Mouse (Mus musculus): ENCODE data around the gene Olfr1474.
"Not testable (repeated sequence)": the region's sequence is repeated elsewhere in the genome, so short reads cannot be mapped to it uniquely, and the experiment has no call there.

The Olfr1474 gene

GRCm38 (mm10) chr19:13469265-13469664 is at the start of gene Olfr1474:
Olfr1474 (plus strand) TSS chr19:13469565.
- DNase-seq (ENCODE audit: low spot score), result not testable (repeated sequence)

DNA sequence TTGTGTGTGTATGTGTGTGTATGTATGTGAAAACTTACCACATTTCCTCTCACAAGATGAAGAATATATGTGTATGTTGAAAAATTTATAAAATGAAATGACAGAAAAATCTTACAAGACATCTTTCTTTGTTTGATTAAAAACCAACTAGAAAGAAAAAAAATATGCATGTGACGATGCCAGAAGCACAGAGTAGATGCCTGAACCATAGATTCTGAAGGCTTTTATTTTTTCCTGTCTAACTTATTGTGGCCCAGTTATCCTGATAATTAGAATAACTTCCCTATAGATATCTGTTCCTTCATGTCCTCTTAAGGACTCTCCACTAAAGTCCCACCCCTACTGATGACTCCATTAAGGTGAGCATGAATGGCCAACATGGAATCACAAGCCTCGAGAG is 26.3 kb upstream of the Olfr1474 start, which contains the start of gene Olfr1471:
Olfr1471 (plus strand) TSS at position 301 of the 400 bp plus-strand sequence.
- not testable (repeated sequence) for DNase-seq (ENCODE audit: low spot score)

- DNase-seq (ENCODE audit: low spot score), result no peak
Observed at GRCm38 (mm10) chr19:13455986-13456385, 13.4 kb upstream of the Olfr1474 start, which contains the start of gene Olfr1472. Olfr1472 (minus strand) TSS chr19:13456086.

DNA sequence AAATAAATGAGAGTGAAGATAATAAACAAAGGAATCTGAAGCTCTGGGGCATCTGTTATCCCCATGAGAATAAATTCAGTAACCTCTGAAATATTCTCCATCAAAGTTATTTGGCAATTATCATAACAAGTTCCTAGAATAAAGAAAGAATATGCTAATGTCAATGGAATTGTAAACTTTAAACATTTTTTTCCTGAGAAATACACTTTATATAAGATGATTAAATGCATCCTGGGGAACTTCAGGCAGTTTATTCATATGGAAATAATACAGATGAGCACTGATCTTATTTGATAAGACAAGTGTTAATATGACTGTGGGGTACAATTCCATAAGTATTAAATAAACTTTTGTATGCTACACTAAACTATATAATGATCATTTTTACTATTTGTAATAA is 10.7 kb downstream of the Olfr1474 start, which contains the start of gene Olfr1475:
Olfr1475 (minus strand) TSS at position 101 of the 400 bp plus-strand sequence.
- no peak for DNase-seq (ENCODE audit: low spot score)

DNA sequence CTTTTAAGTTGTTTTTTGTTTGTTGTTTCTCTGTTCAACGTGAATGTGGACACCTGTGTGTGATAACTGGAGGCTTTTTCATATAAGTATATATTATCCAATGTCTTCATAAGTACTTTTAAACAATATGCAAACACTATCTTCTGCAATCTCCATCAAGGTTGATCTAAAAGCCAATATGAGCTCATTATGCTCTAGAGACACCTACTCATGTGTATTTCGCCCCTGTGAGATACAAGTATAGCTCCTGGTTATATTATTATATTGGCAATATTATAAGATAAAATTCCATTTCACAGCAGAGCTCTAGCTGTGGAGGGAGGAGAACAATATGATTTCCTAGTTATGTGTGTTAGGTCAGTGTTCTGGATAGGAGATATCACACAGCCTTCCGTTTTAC is 30.9 kb downstream of the Olfr1474 start, which contains the start of gene Olfr1477:
Olfr1477 (plus strand) TSS at position 301 of the 400 bp plus-strand sequence.
- DNase-seq (ENCODE audit: low spot score), result no peak

All from ovary, postnatal 10 days (tissue).